Mouse (Mus musculus) erythroblast, embryonic 14.5 days (primary cell): ENCODE results near the gene Nkain4.

Experiments used
- GATA1 ChIP-seq: IDR thresholded peaks from 2 replicates; pipeline ENCODE4 v1.6.1; 2012; ENCODE audit warnings: low read length, inconsistent platforms, mixed read lengths
- TAL1 ChIP-seq: IDR thresholded peaks from 3 replicates; pipeline ENCODE4 v1.6.1; 2012; ENCODE audit warnings: low read length, inconsistent platforms, mixed read lengths

DNA sequence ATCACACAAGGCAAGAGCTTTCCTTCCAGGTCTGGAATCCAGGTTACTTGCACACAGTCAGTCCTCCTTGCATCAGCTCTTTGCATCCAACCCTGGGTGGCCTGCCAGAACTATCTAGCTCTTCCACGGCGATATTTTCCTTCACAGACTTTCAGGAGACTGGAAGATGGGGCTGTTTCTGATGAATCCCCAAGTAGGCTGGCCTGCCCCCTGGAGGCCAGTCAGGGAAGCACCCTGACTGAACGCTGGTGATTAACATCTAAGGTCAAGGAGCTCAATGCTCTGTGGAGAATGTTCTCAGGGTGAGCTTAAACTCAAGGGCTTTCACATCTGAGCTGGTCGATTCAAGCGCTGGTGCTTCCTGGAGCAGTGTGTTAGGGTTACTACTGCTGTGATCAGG lies 9.5 kb upstream of the Nkain4 start:
- TF ChIP-seq GATA1: no peak
- no peak for TF ChIP-seq TAL1
